Mouse (Mus musculus) retina, postnatal 7 days (tissue): ENCODE results near the gene 9230112D13Rik.

Experiments
- DNase-seq: peaks from one replicate; pipeline ENCODE4 v3.0.0-alpha.2; 2012; ENCODE audit warnings: low read depth, low spot score

9230112D13Rik gene

GRCm38 (mm10) chr14:34500309-34500708 is 22.3 kb downstream of the 9230112D13Rik start:
- DNase-seq: no peak

DNA sequence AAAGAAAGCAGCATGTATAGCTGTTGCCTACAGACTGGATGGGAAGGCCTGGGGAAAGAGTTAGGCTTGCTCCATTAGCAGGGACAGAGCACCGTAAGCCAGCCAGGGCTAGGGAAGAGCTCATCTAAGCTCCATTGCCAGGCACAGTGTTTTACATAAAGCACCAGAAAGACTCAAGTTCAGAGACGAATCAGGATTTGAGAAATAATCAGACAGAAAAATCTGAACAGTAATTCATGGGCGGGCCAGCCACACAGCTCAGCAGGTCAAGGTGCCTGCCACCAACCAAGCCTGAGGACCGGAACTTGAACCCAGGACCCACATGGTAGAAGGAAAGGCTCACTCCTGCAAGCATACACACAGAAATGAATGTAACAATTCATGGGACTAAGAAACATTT is 22.9 kb downstream of the 9230112D13Rik start:
- no peak for DNase-seq

GRCm38 (mm10) chr14:34497346-34497745 is 25.3 kb downstream of the 9230112D13Rik start:
- no peak for DNase-seq

- DNase-seq: no peak
These were observed 28.9 kb downstream of the 9230112D13Rik start for GRCm38 (mm10) chr14:34493682-34494081.

DNA sequence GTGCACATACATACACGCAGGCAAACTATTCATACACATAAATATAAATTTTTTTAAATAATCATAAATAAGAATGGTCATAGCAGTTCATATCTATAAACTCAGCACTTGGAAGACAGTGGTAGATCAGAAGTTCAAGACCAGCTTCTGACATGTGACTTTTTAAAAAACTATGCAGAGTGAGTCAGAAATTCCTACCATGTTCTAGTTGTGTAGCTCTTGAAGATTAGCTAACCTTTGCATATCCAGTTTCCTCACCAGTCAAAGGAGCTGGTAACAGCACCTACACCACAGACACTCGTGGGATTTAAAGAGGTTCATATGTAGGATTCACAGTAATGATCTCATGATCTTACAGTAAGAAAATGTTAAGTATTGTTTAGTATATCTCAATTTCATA is 29.9 kb downstream of the 9230112D13Rik start:
- DNase-seq: no peak

- DNase-seq: no peak
These were observed 31.6 kb downstream of the 9230112D13Rik start for GRCm38 (mm10) chr14:34490965-34491364.

- no peak for DNase-seq
These were observed 32.7 kb downstream of the 9230112D13Rik start for GRCm38 (mm10) chr14:34489928-34490327.

GRCm38 (mm10) chr14:34486169-34486568 is 36.4 kb downstream of the 9230112D13Rik start:
- DNase-seq: no peak

GRCm38 (mm10) chr14:34483469-34484341 is 38.9 kb downstream of the 9230112D13Rik start:
- no peak for DNase-seq

DNA sequence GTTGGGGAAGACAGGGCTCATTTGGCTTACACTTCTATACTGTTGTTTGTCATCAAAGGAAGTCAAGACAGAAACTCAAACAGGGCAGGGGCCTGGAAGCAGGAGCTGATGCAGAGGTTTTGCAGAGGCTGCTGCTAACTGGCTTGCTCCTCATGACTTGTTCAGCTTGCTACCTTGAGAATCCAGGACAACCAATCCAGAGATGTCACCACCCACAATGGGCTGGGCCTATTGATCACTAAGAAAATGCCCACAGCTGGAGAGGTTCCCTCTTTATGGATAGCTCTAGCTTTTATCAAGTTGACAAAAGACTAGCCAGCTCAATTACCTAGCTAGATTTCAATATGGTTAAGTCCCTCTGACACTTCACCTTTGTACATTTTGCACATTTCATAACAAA is 51.0 kb downstream of the 9230112D13Rik start:
- no peak for DNase-seq

- no peak for DNase-seq
These were observed 56.3 kb downstream of the 9230112D13Rik start for GRCm38 (mm10) chr14:34466291-34466690.
